Mouse (Mus musculus): ENCODE results near the gene Ahcy. TPM values are rescaled to one million over a fixed set of nuclear protein-coding genes. Genes with fewer than 3 reads are reported as not detected.

Gene Ahcy
- total RNA-seq (2012; rRNA removed) (514 and 556 TPM in 2 replicates), total RNA-seq (2014; rRNA removed) (529 and 543 TPM in 2 replicates), polyA plus RNA-seq (2012; ENCODE audit: insufficient read length, low read depth) (364 and 444 TPM in 2 replicates)

DNA sequence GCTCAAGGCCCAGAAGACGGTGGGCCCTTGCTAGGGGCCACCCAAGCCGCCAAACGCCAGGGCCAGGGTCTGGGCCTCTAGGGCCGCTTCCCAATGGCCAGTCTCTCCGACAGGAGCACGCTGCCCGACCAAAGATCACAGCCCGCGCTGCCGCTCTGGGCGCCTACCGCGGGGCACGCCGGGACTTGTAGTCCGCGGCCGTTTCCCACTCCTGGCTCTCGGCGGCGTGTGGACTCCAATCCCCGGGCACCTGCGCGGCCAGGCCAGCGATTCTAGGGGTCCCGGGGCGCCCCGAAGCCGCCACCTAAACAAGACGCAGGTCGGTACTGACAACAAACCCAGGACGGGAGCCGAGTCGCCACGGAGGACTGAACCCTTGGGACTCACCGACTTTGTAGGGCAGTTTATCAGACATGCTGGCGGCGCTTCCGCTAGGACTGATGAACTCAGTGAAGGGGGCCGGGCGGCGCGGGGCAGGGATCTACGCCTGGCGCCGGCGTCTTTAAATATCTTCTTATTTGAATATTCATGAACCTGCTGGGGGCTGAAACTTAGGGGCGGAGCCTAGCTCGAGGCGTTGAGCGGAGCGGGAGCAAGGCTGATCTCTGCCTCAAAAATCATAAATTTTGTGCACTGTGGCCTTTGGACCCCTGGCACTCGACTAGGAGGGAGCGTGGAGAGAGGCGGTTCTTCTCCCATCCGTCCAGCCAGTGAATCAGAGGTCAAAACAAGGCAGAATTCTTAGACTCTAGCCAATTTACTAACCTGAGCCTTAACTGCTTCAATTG lies at the start of gene Ahcy:
Gene Ahcy (minus strand): TSS at position 520 of the 788 bp plus-strand sequence.
- H3K9ac ChIP-seq (ENCODE audit: insufficient read depth, low read depth) = peak within 1 kb of the TSS; percentile 91
- H3K9me3 ChIP-seq (replicated peaks; ENCODE audit: low read length) = no peaks in the 10 kb centered on the region
- dilution Hi-C loops (cut with MboI; ENCODE audit: extremely low pct_ligation_motif_present, extremely low pct_unique_long_range_greater_than_20kb, low sequenced_read_pairs) (no loop called here), in situ Hi-C loops (cut with MboI; ENCODE audit: low pct_ligation_motif_present, low pct_unique_long_range_greater_than_20kb, low sequenced_read_pairs) (no loop called here)
- peaks cover 0 to 15% of the 10 kb centered on the region in 2 experiments for H3K36me3 ChIP-seq (replicated peaks in 1 of 2; ENCODE audit: control insufficient read depth in 1 of 2, insufficient read depth in 1 of 2, low read length in 1 of 2)
- peak; percentile 51; the same call in 1 of the 2 replicates for TF ChIP-seq GABPA (IDR thresholded peaks at IDR 0.05; ENCODE audit: insufficient replicate concordance, low read depth, low read length)
- TF ChIP-seq ZKSCAN1 (IDR thresholded peaks at IDR 0.05; ENCODE audit: borderline replicate concordance, low read depth, low read length) = no peak
- no peak for TF ChIP-seq E2F4 (IDR thresholded peaks at IDR 0.05; ENCODE audit: insufficient replicate concordance, low read depth, low read length)
- TF ChIP-seq MAX (IDR thresholded peaks at IDR 0.05; ENCODE audit: low read length) = peak; percentile 75
- TF ChIP-seq JUN (IDR thresholded peaks at IDR 0.05; ENCODE audit: insufficient read depth, low read depth, low read length) = no peak
- TF ChIP-seq BHLHE40 (IDR thresholded peaks at IDR 0.05; ENCODE audit: low read depth, low read length) = no peak
- no peak for TF ChIP-seq CTCF (conservative IDR thresholded peaks at IDR 0.05 in 1 of 2, IDR thresholded peaks at IDR 0.05 in 1 of 2; ENCODE audit: low read depth in 2 of 2, low read length in 2 of 2)
- TF ChIP-seq MXI1 (IDR thresholded peaks at IDR 0.05; ENCODE audit: low read depth, low read length) = peak; percentile 93
- TF ChIP-seq USF2 (conservative IDR thresholded peaks at IDR 0.05; ENCODE audit: low read depth, low read length) = no peak
- TF ChIP-seq HCFC1 (IDR thresholded peaks at IDR 0.05; ENCODE audit: low read depth, low read length) = peak; percentile 95
- TF ChIP-seq PAX5 (IDR thresholded peaks at IDR 0.05; ENCODE audit: low read length) = no peak
- TF ChIP-seq POLR2AphosphoS2 (IDR thresholded peaks at IDR 0.05; ENCODE audit: low read depth, low read length) = peak; percentile 80; the same call in 1 of the 2 replicates
- peak; percentile 78 for TF ChIP-seq MYC (IDR thresholded peaks at IDR 0.05; ENCODE audit: low read depth, low read length)
- no peak for TF ChIP-seq UBTF (IDR thresholded peaks at IDR 0.05; ENCODE audit: low read depth, low read length)
- TF ChIP-seq CHD1 (IDR thresholded peaks at IDR 0.05; ENCODE audit: low read depth, low read length) = no peak
- TF ChIP-seq MEF2A (IDR thresholded peaks at IDR 0.05; ENCODE audit: borderline replicate concordance, low read depth, low read length) = no peak; the same call in 1 of the 2 replicates
- TF ChIP-seq ZC3H11A (IDR thresholded peaks at IDR 0.05; ENCODE audit: low read depth, low read length) = no peak
- peak; percentile 63 for TF ChIP-seq NRF1 (IDR thresholded peaks at IDR 0.05; ENCODE audit: low read depth, low read length)
- TF ChIP-seq JUND (conservative IDR thresholded peaks at IDR 0.05; ENCODE audit: low read depth, low read length) = no peak
- peak; percentile 90 for TF ChIP-seq ZMIZ1 (IDR thresholded peaks at IDR 0.05; ENCODE audit: low read depth, low read length)
- TF ChIP-seq SIN3A (IDR thresholded peaks at IDR 0.05; ENCODE audit: low read length) = peak; percentile 76
- TF ChIP-seq SMC3 (IDR thresholded peaks at IDR 0.05; ENCODE audit: low read depth, low read length) = no peak
- no peak for TF ChIP-seq CHD2 (IDR thresholded peaks at IDR 0.05; ENCODE audit: low read length)
- TF ChIP-seq ETS1 (conservative IDR thresholded peaks at IDR 0.05; ENCODE audit: low read depth, low read length) = no peak
- no peak for TF ChIP-seq RAD21 (IDR thresholded peaks at IDR 0.05; ENCODE audit: low read depth, low read length)
- TF ChIP-seq TBP (conservative IDR thresholded peaks at IDR 0.05; ENCODE audit: low read depth, low read length) = peak; percentile 96
- no peak for TF ChIP-seq MAFK (IDR thresholded peaks at IDR 0.05; ENCODE audit: insufficient replicate concordance, low read length)
- peak; percentile 86; the same call in 1 of the 2 replicates for TF ChIP-seq KAT2A (IDR thresholded peaks at IDR 0.05; ENCODE audit: insufficient replicate concordance, low read length)
- no peak for TF ChIP-seq ZNF384 (IDR thresholded peaks at IDR 0.05; ENCODE audit: low read depth, low read length)
- no peak for TF ChIP-seq MAZ (IDR thresholded peaks at IDR 0.05; ENCODE audit: low read depth, low read length)
- no peak for TF ChIP-seq EP300 (IDR thresholded peaks at IDR 0.05; ENCODE audit: low read length)
- no peak for TF ChIP-seq USF1 (IDR thresholded peaks at IDR 0.05; ENCODE audit: low read depth, low read length)
- TF ChIP-seq ELF1 (IDR thresholded peaks at IDR 0.05; ENCODE audit: low read depth, low read length) = peak; percentile 69
- TF ChIP-seq RCOR1 (conservative IDR thresholded peaks at IDR 0.05; ENCODE audit: low read depth, low read length) = no peak
- TF ChIP-seq POLR2A (IDR thresholded peaks at IDR 0.05; ENCODE audit: low read depth, low read length) = peak; percentile 98
- peak; percentile 47; the same call in 1 of the 2 replicates for TF ChIP-seq IRF4 (IDR thresholded peaks at IDR 0.05; ENCODE audit: low read depth, low read length)
- TF ChIP-seq TCF12 (IDR thresholded peaks at IDR 0.05; ENCODE audit: low read depth, low read length) = peak; percentile 46
- TF ChIP-seq NELFE (IDR thresholded peaks at IDR 0.05; ENCODE audit: low read depth, low read length) = peak; percentile 91
- no peaks in the 10 kb centered on the region for H3K27me3 ChIP-seq (replicated peaks)
- peak within 1 kb of the TSS; percentile 69 to 83 (median 76) for H3K4me3 ChIP-seq (replicated peaks in 1 of 3; ENCODE audit: low read depth in 2 of 3, low read length in 2 of 3, poor library complexity in 1 of 3)
- H3K4me1 ChIP-seq (ENCODE audit: control insufficient read depth in 1 of 2, insufficient read depth in 2 of 2) = peaks cover 9 to 35% of the 10 kb centered on the region in 2 experiments; a peak in 3 of 4 replicates
- peak within 1 kb of the TSS; percentile 80 for H3K4me2 ChIP-seq (ENCODE audit: insufficient read depth, low read depth, poor library complexity, severe bottlenecking)
- peak; percentile 91 for DNase-seq (ENCODE audit: extremely low read depth)
- peaks cover 48% of the 10 kb centered on the region for H3K79me2 ChIP-seq (replicated peaks; ENCODE audit: control insufficient read depth, extremely low read depth, insufficient read depth, poor library complexity, severe bottlenecking)
- H3K27ac ChIP-seq (ENCODE audit: insufficient read depth, low read depth) = peak within 1 kb of the TSS; percentile 86

Data from CH12.LX (cell line).